Mouse (Mus musculus): ENCODE data around the gene Pate2. TPM values are rescaled to one million over a fixed set of nuclear protein-coding genes. Genes with fewer than 3 reads are reported as not detected.
"Not testable (repeated sequence)": the region's sequence is repeated elsewhere in the genome, so short reads cannot be mapped to it uniquely, and the experiment has no call there.

Gene Pate2
- total RNA-seq, 2 experiments from 2014 or later = 0.74 to 0.79 TPM

DNA sequence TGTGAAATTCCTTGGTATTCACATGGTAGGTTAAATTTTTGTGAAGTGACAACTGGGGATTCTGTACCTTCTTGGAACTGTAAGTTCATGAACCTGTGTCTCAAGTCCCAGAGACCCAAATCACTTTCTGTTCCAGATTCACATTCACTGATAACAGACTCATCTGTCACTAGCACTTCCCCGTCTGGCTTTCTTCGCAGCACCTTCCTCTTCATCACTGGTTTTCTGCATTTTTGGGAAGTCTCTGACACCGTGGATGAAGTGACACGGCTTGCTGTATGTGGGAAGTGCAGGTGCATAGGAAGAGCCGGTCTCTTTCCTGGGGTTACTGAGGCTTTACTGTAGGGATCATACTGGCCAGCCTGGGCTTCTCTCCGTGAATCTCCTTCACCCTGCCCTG lies 8.5 kb upstream of the Pate2 start:
- DNase-seq (ENCODE audit: low spot score in 2 of 2) = no peak
- H3K27ac ChIP-seq = no peak overlapping the region
- TF ChIP-seq CTCF (conservative IDR thresholded peaks at IDR 0.05) = no peak
- H3K4me3 ChIP-seq = no peak overlapping the region

DNA sequence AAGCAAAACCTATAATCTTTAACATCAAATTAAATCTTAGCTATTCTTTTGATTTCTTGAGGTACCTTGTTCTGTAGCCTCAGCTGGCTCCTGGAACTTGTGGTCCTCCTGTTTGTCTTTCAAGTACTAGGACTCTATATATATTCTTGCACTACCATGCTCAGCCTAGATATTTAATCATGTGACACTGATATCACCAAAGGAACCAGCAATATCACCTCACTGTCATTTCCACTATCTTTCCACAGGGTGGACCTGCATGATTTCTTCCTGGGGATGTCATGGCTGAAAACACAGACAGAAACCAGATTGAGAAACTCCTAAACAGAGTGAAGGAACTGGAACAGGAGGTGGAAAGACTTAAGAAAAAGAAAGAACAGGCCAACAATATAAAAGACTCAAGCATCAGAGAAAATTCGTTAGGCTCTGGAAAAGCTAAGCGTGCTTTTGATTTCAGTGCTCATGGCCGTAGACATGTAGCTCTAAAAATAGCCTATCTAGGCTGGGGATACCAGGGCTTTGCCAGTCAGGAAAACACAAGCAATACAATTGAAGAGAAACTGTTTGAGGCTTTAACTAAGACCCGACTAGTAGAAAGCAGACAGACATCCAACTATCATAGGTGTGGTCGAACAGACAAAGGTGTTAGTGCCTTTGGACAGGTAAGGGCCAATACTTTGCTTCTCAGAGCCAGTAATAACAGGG lies 5.4 kb upstream of the Pate2 start:
- Histone ChIP-seq H3K4me3 (no peak overlapping the region), H3K27ac (no peak overlapping the region)
- no peak for DNase-seq (ENCODE audit: low spot score in 2 of 2)
- no peak for TF ChIP-seq CTCF (conservative IDR thresholded peaks at IDR 0.05)

DNA sequence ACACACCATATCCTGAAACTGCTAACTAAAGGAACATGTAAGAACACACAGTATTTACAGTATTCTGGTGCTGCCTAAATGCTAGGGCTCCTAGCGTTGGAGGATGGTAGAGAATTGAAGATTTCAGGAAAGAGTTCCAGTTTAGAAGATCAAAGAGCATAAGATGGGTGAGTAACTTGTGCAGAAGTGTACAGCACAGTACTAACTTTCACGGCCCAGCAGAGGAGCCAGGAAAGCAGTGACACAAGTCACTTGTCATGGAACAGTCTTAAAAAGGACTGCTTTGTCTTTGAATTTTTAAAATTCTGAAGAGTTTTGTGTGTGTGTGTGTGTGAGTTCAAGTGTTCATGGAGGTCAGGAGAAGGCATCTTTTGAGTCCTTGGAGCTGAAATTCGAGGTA lies 2.1 kb upstream of the Pate2 start:
- DNase-seq (ENCODE audit: low spot score in 2 of 2) = no peak
- Histone ChIP-seq H3K27ac (no peak overlapping the region), H3K4me3 (no peak overlapping the region)
- TF ChIP-seq CTCF (conservative IDR thresholded peaks at IDR 0.05) = no peak

DNA sequence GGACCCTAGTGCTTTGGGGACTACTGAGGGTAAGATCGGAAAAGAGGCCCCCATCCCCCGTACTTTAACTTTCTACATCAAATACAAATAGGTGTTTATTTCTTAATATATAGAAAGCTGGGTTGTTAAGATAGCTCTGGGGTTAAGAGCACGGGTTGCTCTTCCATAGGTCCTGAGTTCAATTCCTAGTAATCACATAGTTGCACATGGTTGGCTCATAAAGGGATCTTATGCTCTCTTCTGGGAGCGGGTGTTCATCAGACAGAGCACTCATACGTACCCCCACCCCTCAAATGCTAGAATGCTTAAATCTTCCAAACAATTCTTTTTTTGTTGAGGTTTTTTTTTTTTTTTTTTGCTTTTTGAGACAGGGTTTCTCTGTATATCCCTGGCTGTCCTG lies 579 bp downstream of the Pate2 start:
- no peak for DNase-seq (ENCODE audit: low spot score in 2 of 2)
- TF ChIP-seq CTCF (conservative IDR thresholded peaks at IDR 0.05) = no peak
- H3K27ac ChIP-seq = peak overlapping the region; percentile 94; the same call in 1 of the 2 replicates
- H3K4me3 ChIP-seq = peak overlapping the region; percentile 95

- peak overlapping the region; percentile 12; the same call in 1 of the 2 replicates for H3K4me3 ChIP-seq
- no peak for DNase-seq (ENCODE audit: low spot score in 2 of 2)
- no peak for TF ChIP-seq CTCF (conservative IDR thresholded peaks at IDR 0.05)
- no peak overlapping the region for H3K27ac ChIP-seq
Observed at GRCm38 (mm10) chr9:35574416-35574815, 4.3 kb downstream of the Pate2 start.

DNA sequence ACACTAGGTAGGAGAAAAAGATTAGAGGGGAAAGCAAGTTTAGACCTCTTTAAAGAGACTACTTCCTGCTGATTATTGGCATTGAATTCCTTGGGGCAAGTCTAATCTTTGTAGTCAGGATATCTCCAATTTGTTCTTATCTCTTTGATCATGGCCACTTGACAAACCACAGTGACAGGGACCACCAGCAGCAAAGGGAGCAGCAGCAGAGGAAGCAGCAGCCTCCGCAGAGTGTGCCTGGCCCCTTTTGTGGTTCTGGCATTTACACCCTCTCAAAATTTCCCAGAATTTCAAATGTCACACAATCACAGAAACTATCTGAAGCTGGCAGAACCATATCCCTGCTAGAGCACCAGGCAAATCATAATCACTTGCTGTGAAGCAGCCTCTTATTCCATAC lies 17.6 kb downstream of the Pate2 start:
- no peak overlapping the region for H3K4me3 ChIP-seq
- no peak for DNase-seq (ENCODE audit: low spot score in 2 of 2)
- H3K27ac ChIP-seq = no peak overlapping the region
- no peak for TF ChIP-seq CTCF (conservative IDR thresholded peaks at IDR 0.05)

- peak; percentile 26 to 32 for DNase-seq (ENCODE audit: low spot score in 2 of 2)
- Histone ChIP-seq H3K27ac (no peak overlapping the region), H3K4me3 (no peak overlapping the region)
- peak; percentile 86 for TF ChIP-seq CTCF (conservative IDR thresholded peaks at IDR 0.05)
Observed at GRCm38 (mm10) chr9:35592903-35593302, 22.8 kb downstream of the Pate2 start.

DNA sequence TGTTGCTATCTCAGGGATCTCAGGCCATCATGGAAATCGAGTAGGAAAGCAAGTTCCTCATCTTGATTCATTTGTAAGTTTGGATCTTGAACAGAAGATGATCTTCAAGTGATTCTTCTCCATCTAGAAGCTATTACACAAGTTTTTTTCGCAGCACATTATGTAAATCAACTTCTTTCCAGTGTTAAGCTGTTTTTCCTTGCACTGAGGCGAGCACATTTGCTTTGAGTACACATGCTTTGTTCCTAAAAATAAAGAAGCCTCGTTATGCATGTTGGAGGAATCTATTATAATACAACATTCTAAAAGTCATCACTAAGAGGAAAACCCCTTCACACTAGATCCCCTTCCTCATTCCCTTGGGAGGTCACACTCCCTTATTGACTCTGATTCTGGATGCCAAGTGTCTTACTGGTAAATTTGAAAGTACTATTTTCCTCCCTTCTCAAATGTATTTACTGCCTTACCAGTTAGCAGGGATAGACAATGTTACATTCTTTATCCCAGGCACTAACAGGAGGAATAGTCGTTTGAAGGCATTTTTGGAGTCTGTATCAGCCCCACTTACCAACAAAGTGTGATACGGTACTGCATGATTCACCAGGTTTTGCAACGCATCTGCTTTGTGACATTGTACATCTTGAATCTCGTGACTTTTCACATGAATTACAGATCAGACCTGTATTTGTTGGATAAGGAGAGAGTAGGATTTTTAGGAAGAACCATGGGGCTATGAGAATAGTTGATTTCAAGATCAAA lies 37.7 kb downstream of the Pate2 start:
- TF ChIP-seq CTCF (conservative IDR thresholded peaks at IDR 0.05) = no peak
- DNase-seq (ENCODE audit: low spot score in 2 of 2) = peak in 1 of 2 experiments; percentile 10
- H3K4me3 ChIP-seq = no peak overlapping the region
- no peak overlapping the region for H3K27ac ChIP-seq

- no peak within 1 kb of the TSS for H3K27ac ChIP-seq
- TF ChIP-seq CTCF (conservative IDR thresholded peaks at IDR 0.05) = no peak
- no peak for DNase-seq (ENCODE audit: low spot score in 2 of 2)
- H3K4me3 ChIP-seq = no peak within 1 kb of the TSS
Observed at GRCm38 (mm10) chr9:35611841-35612240, 41.8 kb downstream of the Pate2 start, which contains the start of gene Pate4. Pate4 (minus strand) TSS chr9:35611941.

- peak; percentile 71 for TF ChIP-seq CTCF (conservative IDR thresholded peaks at IDR 0.05)
- Histone ChIP-seq H3K4me3 (no peak overlapping the region), H3K27ac (no peak overlapping the region)
- DNase-seq (ENCODE audit: low spot score in 2 of 2) = no peak
Observed at GRCm38 (mm10) chr9:35614005-35614404, 43.9 kb downstream of the Pate2 start.

DNA sequence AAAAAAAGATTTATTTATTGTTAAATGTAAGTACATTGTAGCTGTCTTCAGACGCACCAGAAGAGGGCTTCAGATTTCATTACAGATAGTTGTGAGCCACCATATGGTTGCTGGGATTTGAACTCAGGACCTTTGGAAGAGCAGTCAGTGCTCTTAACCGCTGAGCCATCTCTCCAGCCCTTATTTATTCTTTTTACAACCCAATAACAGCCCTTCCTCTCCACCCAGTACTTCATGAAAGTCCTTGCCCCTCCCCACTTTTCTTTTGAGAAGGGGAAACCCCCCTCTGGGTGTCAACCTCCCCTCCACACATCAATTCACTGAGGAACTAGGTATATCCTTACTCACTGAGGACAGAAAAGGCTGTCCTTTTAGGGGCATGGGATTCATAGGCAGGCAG lies 46.7 kb downstream of the Pate2 start:
- H3K4me3 ChIP-seq; H3K27ac ChIP-seq; DNase-seq (ENCODE audit: low spot score in 2 of 2): not testable (repeated sequence)

- DNase-seq (ENCODE audit: low spot score in 2 of 2) = no peak
- no peak for TF ChIP-seq CTCF (conservative IDR thresholded peaks at IDR 0.05)
- no peak overlapping the region for H3K4me3 ChIP-seq
- no peak overlapping the region for H3K27ac ChIP-seq
Observed at GRCm38 (mm10) chr9:35632981-35633380, 62.9 kb downstream of the Pate2 start.

- no peak for TF ChIP-seq CTCF (conservative IDR thresholded peaks at IDR 0.05)
- Histone ChIP-seq H3K27ac (no peak within 1 kb of the TSS), H3K4me3 (no peak within 1 kb of the TSS)
- no peak for DNase-seq (ENCODE audit: low spot score in 2 of 2)
Observed at GRCm38 (mm10) chr9:35648102-35648501, 78.0 kb downstream of the Pate2 start, which contains the start of gene Pate3. Pate3 (minus strand) TSS chr9:35648202.

GRCm38 (mm10) chr9:35673557-35673956 lies 103.5 kb downstream of the Pate2 start:
- no peak overlapping the region for H3K27ac ChIP-seq
- no peak for TF ChIP-seq CTCF (conservative IDR thresholded peaks at IDR 0.05)
- H3K4me3 ChIP-seq = no peak overlapping the region
- DNase-seq (ENCODE audit: low spot score in 2 of 2) = no peak

Data from layer of hippocampus, adult 2 months (tissue).